Mouse (Mus musculus) small intestine, adult 2 months (tissue): ENCODE data around the gene Dnajc16.

Source experiments
- CTCF ChIP-seq: fragments of 200-500 bp; IDR thresholded peaks from 2 replicates; pipeline ENCODE4 v1.5.1; 2012; ENCODE audit warnings: low read depth, mild to moderate bottlenecking, control low read depth, inconsistent platforms, low read length, moderate library complexity, mixed read lengths; ENCODE audit not compliant: insufficient replicate concordance, insufficient read length; ENCODE audit errors: extremely low read depth
- POLR2A ChIP-seq: fragments of 200-500 bp; IDR thresholded peaks from 2 replicates; pipeline ENCODE4 v1.6.1; 2012; ENCODE audit warnings: low read depth, mild to moderate bottlenecking, control low read depth, inconsistent platforms, low read length, moderate library complexity

GRCm38 (mm10) chr4:141787462-141787861, 3.3 kb downstream of the Dnajc16 start:
- TF ChIP-seq CTCF (no peak), POLR2A (no peak)
